Mouse (Mus musculus) C2C12 (cell line): Measurements from ENCODE around the gene Map3k5. TPM values are rescaled to one million over a fixed set of nuclear protein-coding genes. Genes with fewer than 3 reads are reported as not detected.

Experiments used
- H3K27me3 ChIP-seq: one replicate; pipeline ENCODE4 v1.6.1; 2011; ENCODE audit not compliant: control insufficient read depth, insufficient read depth, insufficient read length
- H3K36me3 ChIP-seq: one replicate; pipeline ENCODE4 v1.6.1; 2011; ENCODE audit not compliant: control insufficient read depth, insufficient read depth
- H3K4me3 ChIP-seq: one replicate; pipeline ENCODE4 v1.5.1; 2011; ENCODE audit warnings: mild to moderate bottlenecking, control low read depth; ENCODE audit not compliant: poor library complexity, insufficient read depth, severe bottlenecking
- H3K79me2 ChIP-seq: one replicate; pipeline ENCODE4 v1.6.1; 2011; ENCODE audit not compliant: control insufficient read depth, insufficient read depth
- H3K79me3 ChIP-seq: one replicate; pipeline ENCODE4 v1.6.1; 2011; ENCODE audit warnings: low read depth, control low read depth
- H3ac ChIP-seq: one replicate; pipeline ENCODE3; 2011; ENCODE audit warnings: low read depth; ENCODE audit not compliant: control insufficient read depth, insufficient read length
- CEBPB ChIP-seq: IDR thresholded peaks from one replicate; pipeline ENCODE4 v1.6.1; 2011; ENCODE audit warnings: low read depth, mild to moderate bottlenecking, control low read depth, moderate library complexity
- CTCF ChIP-seq: IDR thresholded peaks from one replicate; pipeline ENCODE4 v1.5.1; 2011; ENCODE audit not compliant: control insufficient read depth, insufficient read depth, insufficient read length
- FOSL1 ChIP-seq: IDR thresholded peaks from one replicate; pipeline ENCODE4 v1.8.0; 2011; ENCODE audit warnings: mild to moderate bottlenecking, low read length; ENCODE audit not compliant: poor library complexity, insufficient read depth, severe bottlenecking
- MAX ChIP-seq: IDR thresholded peaks from one replicate; pipeline ENCODE4 v1.6.1; 2011; ENCODE audit warnings: mild to moderate bottlenecking, control low read depth
- MYOD1 ChIP-seq: IDR thresholded peaks from one replicate; pipeline ENCODE4 v1.6.1; 2011; ENCODE audit warnings: low read depth; ENCODE audit not compliant: control insufficient read depth, insufficient read length
- MYOG ChIP-seq: IDR thresholded peaks from one replicate; pipeline ENCODE4 v1.6.1; 2011; ENCODE audit not compliant: control insufficient read depth, insufficient read length; ENCODE audit errors: extremely low read depth
- USF1 ChIP-seq: IDR thresholded peaks from one replicate; pipeline ENCODE4 v1.6.1; 2011; ENCODE audit warnings: low read depth, mild to moderate bottlenecking, control low read depth, moderate library complexity
- polyA plus RNA-seq: library from polyadenylated mRNA; unstranded; fragments of >200 nt; fragmentation: generic; extraction: Trizol; gene quantifications from one replicate; pipeline ENCODE4 v1.2.1, GENCODE M21; 2012; ENCODE audit warnings: missing spikeins

Map3k5 gene
- polyA plus RNA-seq, 1 experiment = 0.55 TPM

DNA sequence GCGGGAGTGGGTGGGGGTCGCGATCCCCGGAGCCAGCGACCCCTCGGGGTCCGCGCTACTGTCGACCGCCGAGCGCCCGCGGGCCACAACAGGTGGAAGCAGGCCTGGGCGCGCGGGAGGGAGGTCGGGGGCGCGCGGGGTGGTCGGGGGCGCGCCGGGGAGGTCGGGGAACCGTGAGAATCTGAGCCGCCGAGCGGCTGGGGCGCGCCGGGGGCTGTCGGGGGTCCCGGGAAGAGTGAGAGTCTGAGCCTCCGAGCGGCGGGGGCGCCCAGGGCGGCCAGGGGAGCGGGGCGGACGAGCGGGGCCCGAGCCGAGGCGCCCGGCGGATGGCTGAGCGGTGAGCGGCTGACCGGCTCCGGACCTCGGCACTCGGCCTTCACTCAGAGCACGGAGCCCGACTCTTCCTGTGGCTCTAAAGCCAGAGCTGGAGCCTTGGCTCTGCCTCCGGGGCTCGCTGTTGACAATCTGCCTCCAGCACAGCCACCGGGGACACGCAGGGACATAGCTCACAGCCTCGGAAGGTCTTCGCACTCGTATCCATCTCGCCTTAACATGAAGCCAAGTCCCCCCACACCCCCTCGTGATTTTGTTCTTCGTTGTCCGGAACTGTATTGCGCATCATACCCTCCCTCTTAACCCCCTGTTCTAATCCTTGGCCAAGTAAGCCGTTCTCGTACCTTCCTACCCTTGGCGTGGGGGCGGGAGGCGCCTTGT, 215.0 kb downstream of the Map3k5 start:
- Histone ChIP-seq H3K79me3 (no peaks in the 10 kb centered on the region), H3ac (no peak overlapping the region), H3K4me3 (no peak overlapping the region), H3K27me3 (peaks cover 23% of the 10 kb centered on the region), H3K36me3 (no peaks in the 10 kb centered on the region), H3K79me2 (no peaks in the 10 kb centered on the region)
- TF ChIP-seq MAX (no peak), CEBPB (no peak), USF1 (no peak), MYOD1 (no peak), CTCF (no peak), MYOG (no peak), FOSL1 (no peak)

DNA sequence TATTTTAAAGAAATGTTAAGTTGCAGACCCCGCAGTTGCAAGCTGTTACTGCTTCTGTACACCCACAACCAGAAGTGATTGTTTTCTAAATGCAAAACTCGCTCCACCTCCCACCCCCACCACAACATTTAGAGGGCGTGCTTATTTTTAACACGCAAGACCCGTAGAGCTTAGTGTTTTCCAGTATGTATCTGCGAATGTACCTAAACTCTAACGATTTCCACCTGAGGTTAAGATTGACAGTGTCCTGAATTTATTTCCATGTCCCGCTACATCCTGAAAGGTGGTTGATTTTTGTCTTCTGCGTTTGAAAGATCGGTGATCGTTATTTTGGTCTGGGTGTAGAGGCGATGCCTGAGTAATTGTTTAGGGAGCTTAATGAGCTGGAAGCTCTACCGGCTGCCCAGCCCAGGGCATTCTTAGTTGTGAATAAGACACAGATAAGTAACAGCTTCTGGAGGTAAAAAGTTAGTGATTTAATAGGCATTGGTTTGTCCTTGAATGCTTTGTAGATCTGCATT, 215.6 kb downstream of the Map3k5 start:
- no peaks in the 10 kb centered on the region for H3K79me2 ChIP-seq
- TF ChIP-seq MAX (no peak), CTCF (no peak), MYOG (no peak), FOSL1 (no peak), USF1 (no peak), MYOD1 (no peak), CEBPB (no peak)
- no peak overlapping the region for H3K4me3 ChIP-seq
- H3K79me3 ChIP-seq = no peaks in the 10 kb centered on the region
- H3ac ChIP-seq = no peak overlapping the region
- no peaks in the 10 kb centered on the region for H3K36me3 ChIP-seq
- peaks cover 23% of the 10 kb centered on the region for H3K27me3 ChIP-seq

DNA sequence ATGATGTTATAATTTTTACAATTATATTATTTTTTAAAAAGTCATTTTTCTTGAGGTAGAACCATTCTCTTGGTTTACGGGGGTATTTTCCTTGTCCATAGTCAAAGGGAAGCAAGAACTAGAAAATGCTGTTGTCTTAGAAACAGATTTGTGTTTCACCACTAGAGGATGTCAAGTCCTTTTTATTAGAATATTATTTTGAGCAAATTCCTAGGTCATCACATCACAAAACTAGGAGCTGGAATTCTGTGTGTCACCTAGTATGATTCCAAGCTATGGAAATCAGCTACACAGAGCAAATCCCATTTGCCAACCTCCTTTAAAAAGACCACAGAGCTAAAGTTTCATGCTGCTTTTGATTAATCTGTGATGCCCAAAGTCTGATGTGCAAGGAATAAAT, 217.9 kb downstream of the Map3k5 start:
- Histone ChIP-seq H3K79me2 (no peaks in the 10 kb centered on the region), H3K79me3 (no peaks in the 10 kb centered on the region), H3K27me3 (peaks cover 20% of the 10 kb centered on the region), H3ac (no peak overlapping the region), H3K36me3 (no peaks in the 10 kb centered on the region), H3K4me3 (no peak overlapping the region)
- TF ChIP-seq CTCF (no peak), FOSL1 (no peak), MYOD1 (no peak), MYOG (no peak), MAX (no peak), CEBPB (no peak), USF1 (no peak)

DNA sequence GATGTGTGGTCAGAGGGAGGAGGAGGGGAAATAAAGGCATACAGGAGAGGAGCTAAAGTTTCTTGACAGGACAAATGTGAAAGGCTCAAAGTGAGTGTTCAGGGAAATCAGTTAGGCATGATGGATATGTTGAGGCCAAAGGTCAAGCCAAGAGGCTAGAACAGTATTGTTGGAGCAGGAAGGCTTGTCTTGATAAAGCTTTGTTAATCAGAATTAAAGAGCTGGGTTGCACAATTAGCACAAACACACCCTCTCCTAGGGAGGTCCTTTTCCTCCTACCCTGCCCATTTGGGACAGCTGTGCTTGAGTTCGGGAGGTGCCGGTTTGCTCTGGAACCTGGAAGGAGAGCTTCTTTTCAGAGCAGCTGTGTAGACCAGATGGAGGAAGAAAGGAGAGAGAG, 219.2 kb downstream of the Map3k5 start:
- Histone ChIP-seq H3K79me2 (no peaks in the 10 kb centered on the region), H3K4me3 (no peak overlapping the region)

DNA sequence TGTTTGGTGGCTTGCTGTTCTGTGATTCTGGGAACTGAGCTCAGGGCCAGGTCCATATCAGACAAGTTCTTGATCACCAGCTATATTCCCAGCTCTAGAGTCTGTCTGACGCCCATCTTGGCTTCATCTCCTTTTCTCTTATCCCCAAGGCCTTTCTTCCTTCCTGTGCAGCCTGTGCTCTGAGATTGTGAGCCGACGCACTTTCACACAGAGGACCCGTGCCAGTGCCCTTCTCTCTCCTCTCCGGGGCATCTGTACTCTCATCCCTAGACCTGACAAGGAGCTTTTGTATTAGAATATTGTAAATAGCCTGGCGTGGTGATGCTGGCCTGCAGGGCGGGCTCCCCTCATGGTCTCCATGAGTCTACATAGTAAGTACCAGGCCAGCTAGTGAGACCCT, 221.1 kb downstream of the Map3k5 start:
- Histone ChIP-seq H3K4me3 (no peak overlapping the region), H3K79me2 (no peaks in the 10 kb centered on the region)
- no peak for TF ChIP-seq USF1
- TF ChIP-seq MYOD1 = no peak
- no peak for TF ChIP-seq MYOG
- TF ChIP-seq CTCF = no peak
- TF ChIP-seq FOSL1 = no peak

More for the DNA sequence above, 219.2 kb downstream of the Map3k5 start:
- Histone ChIP-seq H3ac (no peak overlapping the region), H3K27me3 (peaks cover 13% of the 10 kb centered on the region), H3K79me3 (no peaks in the 10 kb centered on the region), H3K36me3 (no peaks in the 10 kb centered on the region)
- TF ChIP-seq CTCF (no peak), MYOD1 (no peak), FOSL1 (no peak), CEBPB (no peak), MAX (no peak), MYOG (no peak), USF1 (no peak)

DNA sequence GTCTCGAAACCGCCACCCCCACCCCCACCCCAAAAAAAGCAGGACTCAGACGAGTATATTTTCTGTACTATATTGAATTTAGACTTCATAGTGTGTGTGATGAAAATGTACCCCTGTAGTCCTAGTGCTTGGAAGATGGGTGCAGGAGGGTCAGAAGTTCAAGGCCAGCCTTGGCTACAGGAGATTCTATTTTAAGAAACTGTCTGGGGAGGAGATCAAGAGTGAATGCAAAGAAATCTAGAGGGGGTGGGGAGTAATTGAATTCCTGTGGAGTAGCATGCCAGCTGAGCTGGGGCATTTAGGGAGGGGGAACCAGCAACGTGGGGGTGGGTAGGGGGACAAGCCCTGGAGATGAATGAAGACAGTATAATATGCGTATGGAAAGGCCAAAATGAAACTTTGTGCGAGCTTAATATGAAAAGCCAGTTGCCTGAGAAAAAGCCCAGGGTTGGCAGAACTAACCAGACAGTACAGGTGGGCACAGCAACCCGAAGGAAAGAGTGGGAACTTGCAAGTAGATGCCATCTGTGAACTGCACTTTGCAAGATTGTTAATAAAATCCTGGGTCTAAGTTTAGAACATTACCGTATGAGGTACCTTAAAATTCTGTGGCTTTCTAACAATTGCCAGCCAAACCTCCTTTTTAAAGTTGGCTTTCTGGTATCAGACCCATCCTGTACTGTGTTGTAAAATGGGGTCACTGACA, 222.9 kb downstream of the Map3k5 start:
- Histone ChIP-seq H3K4me3 (no peak overlapping the region), H3K79me2 (no peaks in the 10 kb centered on the region)
- TF ChIP-seq CEBPB = no peak
- no peak for TF ChIP-seq MYOD1
- TF ChIP-seq FOSL1 = no peak
- no peak for TF ChIP-seq MYOG
- TF ChIP-seq CTCF = no peak
- no peak for TF ChIP-seq USF1
- TF ChIP-seq MAX = no peak

More for the DNA sequence above, 221.1 kb downstream of the Map3k5 start:
- H3K79me3 ChIP-seq = no peaks in the 10 kb centered on the region
- peaks cover 8% of the 10 kb centered on the region for H3K27me3 ChIP-seq
- H3ac ChIP-seq = no peak overlapping the region
- H3K36me3 ChIP-seq = no peaks in the 10 kb centered on the region

More for the DNA sequence above, 222.9 kb downstream of the Map3k5 start:
- peaks cover 8% of the 10 kb centered on the region for H3K27me3 ChIP-seq
- H3ac ChIP-seq = no peak overlapping the region
- no peaks in the 10 kb centered on the region for H3K79me3 ChIP-seq
- H3K36me3 ChIP-seq = no peaks in the 10 kb centered on the region
